Mouse (Mus musculus): ENCODE data around the gene Arhgef39. TPM values are rescaled to one million over a fixed set of nuclear protein-coding genes. Genes with fewer than 3 reads are reported as not detected.

The Arhgef39 gene
- polyA plus RNA-seq, 1 experiment from 2014 or later = 27.0 TPM

DNA sequence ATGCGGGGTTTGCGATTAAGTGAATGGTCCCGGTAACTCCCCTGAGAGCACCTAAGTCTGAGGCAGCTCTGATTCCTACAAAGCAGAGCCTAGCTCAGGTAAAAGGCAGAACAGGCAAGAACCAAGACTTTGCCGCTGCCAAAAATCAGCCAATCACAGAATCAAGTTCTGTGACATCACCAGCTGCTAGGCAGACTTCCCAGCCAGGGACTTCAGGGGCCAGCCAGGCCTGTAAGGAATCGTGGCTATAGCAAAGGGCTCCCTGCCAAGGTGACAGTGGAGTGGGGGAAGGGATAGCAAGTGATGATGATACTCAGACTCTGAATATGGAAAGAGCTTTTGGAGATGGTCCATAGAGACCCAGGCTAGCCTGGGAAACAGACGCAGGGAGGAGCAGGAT is 20.5 kb upstream of the Arhgef39 start:
- Histone ChIP-seq H3K27me3 (replicated peaks) (peaks cover 42% of the 10 kb centered on the region), H3K4me2 (replicated peaks) (peak overlapping the region; percentile 32), H3K27ac (no peak overlapping the region), H3K4me3 (no peak overlapping the region), H3K4me1 (peaks cover 25% of the 10 kb centered on the region), H3K9me3 (no peaks in the 10 kb centered on the region), H3K9ac (no peak overlapping the region), H3K36me3 (no peaks in the 10 kb centered on the region)
- no peak for ATAC-seq (ENCODE audit: low FRiP score, low read depth)
- WGBS = 14% methylated on average over 6 of the region's 6 CpGs

DNA sequence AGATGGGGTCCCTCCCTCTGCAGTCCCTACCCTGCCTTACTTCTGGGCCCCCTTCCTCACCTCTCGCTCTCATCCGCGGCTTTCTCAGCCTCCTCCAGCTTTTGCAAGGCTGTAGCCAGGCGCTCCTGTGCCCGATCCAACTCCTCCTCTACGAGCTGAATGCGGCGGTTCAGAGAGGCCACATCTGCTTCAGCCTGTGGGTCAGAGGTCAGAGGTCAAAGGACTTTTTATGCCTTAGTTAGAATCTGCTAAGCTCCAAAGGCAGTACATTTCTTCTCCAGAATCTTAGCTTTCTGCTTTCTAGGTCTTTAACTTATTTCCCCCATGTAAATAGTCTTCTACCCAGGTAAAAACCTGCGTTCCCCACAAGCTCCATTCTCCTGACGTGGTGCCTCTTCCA is 20.1 kb upstream of the Arhgef39 start:
- no peaks in the 10 kb centered on the region for H3K36me3 ChIP-seq
- no peak overlapping the region for H3K4me3 ChIP-seq
- H3K27ac ChIP-seq = no peak overlapping the region
- ATAC-seq (ENCODE audit: low FRiP score, low read depth) = no peak
- peaks cover 25% of the 10 kb centered on the region for H3K4me1 ChIP-seq
- peak overlapping the region; percentile 32 for H3K4me2 ChIP-seq (replicated peaks)
- H3K9ac ChIP-seq = no peak overlapping the region
- H3K27me3 ChIP-seq (replicated peaks) = peaks cover 38% of the 10 kb centered on the region
- WGBS = 15% methylated on average over 10 of the region's 10 CpGs
- H3K9me3 ChIP-seq = no peaks in the 10 kb centered on the region

DNA sequence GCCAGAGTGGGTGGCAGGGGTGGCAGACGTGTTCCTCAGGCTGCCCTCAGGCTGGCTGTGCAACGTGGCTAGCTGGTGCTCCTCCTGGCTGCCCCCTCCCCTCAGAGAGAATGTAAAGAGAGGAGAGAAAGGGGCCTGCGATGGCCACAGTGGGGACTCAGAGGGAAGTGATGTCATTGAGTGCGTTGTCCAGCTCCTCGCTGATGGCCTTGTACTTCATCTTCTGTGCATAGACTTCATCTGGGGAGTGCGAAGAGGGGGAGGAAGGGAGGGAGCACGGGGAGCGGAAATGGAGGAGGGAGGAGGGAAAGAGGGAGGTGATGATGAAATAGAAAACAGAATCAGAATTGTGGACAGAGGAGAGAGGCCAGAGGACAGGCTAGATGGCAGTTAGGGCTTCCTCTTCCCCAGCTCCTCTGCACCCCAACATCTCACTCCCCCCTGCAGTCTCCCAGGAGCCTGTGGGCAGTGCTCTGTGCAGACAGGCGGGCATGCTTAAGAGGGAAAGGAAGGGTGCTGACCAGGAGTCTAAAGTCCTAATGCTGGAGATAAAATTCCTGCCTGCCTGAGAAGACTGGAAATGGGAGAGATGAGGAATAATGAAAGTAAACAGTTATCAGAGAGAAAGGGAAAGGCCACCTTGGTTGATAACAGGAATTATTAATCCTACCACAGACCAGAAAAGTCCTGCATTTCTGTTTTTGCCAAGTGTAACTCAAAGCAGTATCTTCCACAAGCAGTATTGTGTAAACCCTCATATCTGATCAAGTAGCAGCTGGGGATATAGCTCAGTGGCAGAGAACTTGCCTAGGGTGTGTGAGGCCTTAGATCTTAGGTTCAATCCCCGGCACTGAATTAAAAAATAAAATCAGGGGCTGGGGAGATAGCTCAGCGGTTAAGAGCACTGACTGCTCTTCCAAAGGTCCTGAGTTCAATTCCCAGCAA is 16.5 kb upstream of the Arhgef39 start:
- peaks cover 9% of the 10 kb centered on the region; the same call in 1 of the 2 replicates for H3K27me3 ChIP-seq (replicated peaks)
- 0 out of 2 replicates have a peak, but pooled peaks cover 8% of the 10 kb centered on the region for H3K4me1 ChIP-seq
- H3K4me2 ChIP-seq (replicated peaks) = no peak overlapping the region
- no peak overlapping the region for H3K27ac ChIP-seq
- no peak overlapping the region; the same call in 1 of the 2 replicates for H3K9ac ChIP-seq
- H3K36me3 ChIP-seq = no peaks in the 10 kb centered on the region
- H3K4me3 ChIP-seq = no peak overlapping the region
- H3K9me3 ChIP-seq = no peaks in the 10 kb centered on the region
- 69% methylated on average over 11 of the region's 11 CpGs for WGBS
- no peak for ATAC-seq (ENCODE audit: low FRiP score, low read depth)

DNA sequence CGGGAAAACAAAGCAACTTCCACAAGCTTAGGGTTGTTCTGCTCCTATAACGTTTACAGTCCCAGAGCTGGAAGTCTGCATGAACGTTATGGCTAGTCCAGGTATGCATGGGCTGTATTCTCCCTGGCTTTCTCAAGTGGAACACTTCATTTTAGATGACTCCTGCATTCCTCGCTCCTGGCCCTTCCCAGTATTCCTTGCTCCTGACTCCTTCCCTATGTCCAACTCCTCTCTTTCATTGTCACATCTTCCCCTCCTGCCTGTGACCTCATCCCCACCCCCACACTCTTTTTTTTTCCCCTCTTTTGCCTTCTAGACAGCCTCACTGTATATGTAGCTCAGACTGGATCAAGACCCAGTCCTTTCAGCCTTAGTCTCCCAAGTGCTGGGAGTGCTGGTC is 14.3 kb upstream of the Arhgef39 start:
- ATAC-seq (ENCODE audit: low FRiP score, low read depth) = no peak
- 84% methylated on average over 4 of the region's 4 CpGs for WGBS
- no peak overlapping the region for H3K4me3 ChIP-seq
- peaks cover 9% of the 10 kb centered on the region for H3K4me1 ChIP-seq
- H3K27ac ChIP-seq = no peak overlapping the region
- no peak overlapping the region for H3K9ac ChIP-seq
- no peak overlapping the region for H3K4me2 ChIP-seq (replicated peaks)
- H3K27me3 ChIP-seq (replicated peaks) = peaks cover 10% of the 10 kb centered on the region
- H3K36me3 ChIP-seq = no peaks in the 10 kb centered on the region
- no peaks in the 10 kb centered on the region for H3K9me3 ChIP-seq

DNA sequence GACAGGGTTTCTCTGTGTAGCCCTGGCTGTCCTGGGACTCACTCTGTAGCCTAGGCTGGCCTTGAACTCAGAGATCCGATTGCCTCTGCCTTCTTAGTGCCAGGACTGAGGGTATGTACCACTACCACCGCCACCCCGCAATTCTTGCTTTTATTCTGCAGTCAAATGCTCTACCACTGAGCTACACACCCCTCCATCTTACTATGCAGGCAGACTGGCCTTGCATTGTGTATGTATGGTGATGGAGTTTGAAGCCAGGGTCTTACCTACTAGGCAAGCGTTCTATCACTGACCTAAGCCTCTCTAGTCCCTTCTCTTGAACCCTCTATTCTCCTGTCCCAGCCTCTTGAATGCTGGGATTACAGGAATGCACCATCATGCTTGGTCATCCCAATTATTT is 13.8 kb upstream of the Arhgef39 start:
- peaks cover 11% of the 10 kb centered on the region for H3K4me1 ChIP-seq
- H3K9me3 ChIP-seq = no peaks in the 10 kb centered on the region
- WGBS = 91% methylated on average over 4 of the region's 4 CpGs
- no peak overlapping the region for H3K9ac ChIP-seq
- no peak overlapping the region for H3K4me3 ChIP-seq
- no peaks in the 10 kb centered on the region for H3K36me3 ChIP-seq
- no peak for ATAC-seq (ENCODE audit: low FRiP score, low read depth)
- no peak overlapping the region for H3K27ac ChIP-seq
- H3K4me2 ChIP-seq (replicated peaks) = no peak overlapping the region
- H3K27me3 ChIP-seq (replicated peaks) = peaks cover 15% of the 10 kb centered on the region

DNA sequence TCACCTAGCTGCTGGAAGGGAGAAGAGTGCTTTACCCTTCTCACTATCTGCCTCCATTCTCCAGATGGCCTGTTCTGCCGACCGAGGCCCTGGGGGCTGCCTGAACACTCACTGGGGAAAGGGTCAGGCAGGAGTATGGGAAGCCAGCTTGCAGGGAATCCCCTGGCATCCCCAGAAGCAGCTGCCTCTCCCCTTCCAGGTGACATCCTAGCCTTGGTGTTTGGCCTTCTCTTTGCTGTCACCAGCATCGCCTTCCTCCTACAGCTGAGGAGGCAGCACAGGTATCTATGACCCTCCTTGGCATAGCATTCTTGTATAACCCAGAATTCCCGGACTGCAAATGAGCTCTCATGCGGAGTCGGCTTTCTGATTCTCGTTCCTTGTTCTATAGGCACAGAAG is 13.2 kb upstream of the Arhgef39 start:
- Histone ChIP-seq H3K9ac (no peak overlapping the region), H3K27me3 (replicated peaks) (peaks cover 19% of the 10 kb centered on the region), H3K9me3 (no peaks in the 10 kb centered on the region), H3K27ac (no peak overlapping the region), H3K4me3 (no peak overlapping the region), H3K36me3 (no peaks in the 10 kb centered on the region), H3K4me1 (peaks cover 17% of the 10 kb centered on the region), H3K4me2 (replicated peaks) (no peak overlapping the region)
- ATAC-seq (ENCODE audit: low FRiP score, low read depth) = no peak
- 71% methylated on average over 7 of the region's 7 CpGs for WGBS

DNA sequence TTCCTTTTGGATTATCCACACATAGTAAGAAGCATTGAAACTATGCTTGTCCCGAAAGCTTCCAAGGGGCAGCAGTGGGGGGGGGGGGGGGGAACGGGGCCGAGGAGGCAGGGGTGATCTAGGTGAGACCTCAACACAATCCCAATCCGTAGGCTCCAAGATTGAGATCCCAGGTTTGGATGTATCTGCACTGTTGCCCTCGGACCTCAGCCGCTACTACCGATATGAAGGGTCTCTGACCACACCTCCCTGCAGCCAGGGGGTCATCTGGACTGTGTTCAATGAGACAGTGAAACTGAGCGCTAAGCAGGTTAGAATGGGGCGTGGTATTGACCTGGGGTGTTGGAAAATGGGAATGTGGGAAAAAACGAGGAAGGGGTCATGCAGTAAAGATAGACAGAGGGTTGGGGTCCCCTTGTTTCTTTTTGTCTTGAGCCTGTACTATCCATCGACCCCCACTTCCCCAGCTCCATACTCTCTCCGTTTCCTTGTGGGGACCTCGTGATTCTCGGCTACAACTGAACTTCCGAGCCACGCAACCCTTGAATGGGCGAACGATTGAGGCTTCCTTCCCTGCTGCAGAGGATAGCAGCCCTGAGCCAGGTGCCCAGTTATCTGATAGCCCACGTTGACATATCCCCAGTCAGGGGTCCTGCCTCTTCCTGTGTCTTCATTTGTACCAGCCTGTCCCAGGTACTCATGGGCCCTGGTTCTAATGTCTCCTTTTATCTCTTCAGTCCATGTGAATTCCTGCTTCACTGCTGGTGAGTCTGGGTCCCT is 12.4 kb upstream of the Arhgef39 start:
- no peak for ATAC-seq (ENCODE audit: low FRiP score, low read depth)
- no peaks in the 10 kb centered on the region for H3K36me3 ChIP-seq
- H3K4me2 ChIP-seq (replicated peaks) = no peak overlapping the region
- H3K9me3 ChIP-seq = no peaks in the 10 kb centered on the region
- no peak overlapping the region for H3K9ac ChIP-seq
- 78% methylated on average over 19 of the region's 19 CpGs for WGBS
- peaks cover 26% of the 10 kb centered on the region for H3K27me3 ChIP-seq (replicated peaks)
- H3K27ac ChIP-seq = no peak overlapping the region
- H3K4me1 ChIP-seq = peaks cover 17% of the 10 kb centered on the region
- H3K4me3 ChIP-seq = no peak overlapping the region

DNA sequence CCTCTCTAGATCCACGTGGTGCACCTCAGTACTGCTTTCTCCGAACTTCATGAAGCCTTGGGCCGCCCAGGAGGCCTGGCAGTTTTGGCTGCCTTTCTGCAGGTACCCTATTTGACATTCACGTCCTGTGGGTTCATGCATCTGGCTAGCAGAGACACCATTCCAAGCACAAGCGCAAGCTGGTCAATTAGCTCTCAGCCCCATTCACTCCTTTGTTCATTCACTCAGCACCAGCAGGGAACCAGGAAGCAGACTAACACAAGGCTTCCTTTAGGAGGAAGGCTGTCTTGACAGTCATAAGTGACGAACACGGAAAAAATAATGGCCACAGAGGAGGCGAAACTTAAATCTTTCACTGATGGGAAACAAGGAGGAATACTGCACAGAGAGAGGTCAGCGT is 9.6 kb upstream of the Arhgef39 start:
- Histone ChIP-seq H3K9me3 (no peaks in the 10 kb centered on the region), H3K4me2 (replicated peaks) (peak overlapping the region; percentile 59), H3K4me3 (peak overlapping the region; percentile 23; the same call in 1 of the 2 replicates), H3K27ac (no peak overlapping the region), H3K9ac (no peak overlapping the region), H3K27me3 (replicated peaks) (peaks cover 31% of the 10 kb centered on the region), H3K36me3 (no peaks in the 10 kb centered on the region), H3K4me1 (peaks cover 17% of the 10 kb centered on the region)
- ATAC-seq (ENCODE audit: low FRiP score, low read depth) = no peak
- WGBS = 18% methylated on average over 9 of the region's 9 CpGs

DNA sequence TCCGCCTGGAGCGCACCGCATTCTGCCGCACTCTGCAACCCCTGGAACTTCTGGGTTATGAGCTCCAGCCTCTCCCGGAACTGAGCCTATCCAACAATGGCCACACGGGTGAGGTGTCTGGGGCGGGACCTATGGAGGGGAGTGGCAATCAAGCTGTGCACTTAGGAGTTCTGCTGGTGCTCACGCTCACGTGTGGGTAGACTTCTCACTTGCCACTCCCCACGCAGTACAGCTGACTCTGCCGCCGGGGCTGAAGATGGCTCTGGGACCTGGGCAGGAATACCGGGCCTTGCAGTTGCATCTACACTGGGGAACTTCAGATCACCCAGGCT is 9.1 kb upstream of the Arhgef39 start:
- Histone ChIP-seq H3K4me3 (peak overlapping the region; percentile 23), H3K4me1 (peaks cover 17% of the 10 kb centered on the region), H3K27ac (no peak overlapping the region), H3K27me3 (replicated peaks) (peaks cover 31% of the 10 kb centered on the region), H3K9me3 (no peaks in the 10 kb centered on the region), H3K9ac (peak overlapping the region; percentile 35; the same call in 1 of the 2 replicates), H3K36me3 (no peaks in the 10 kb centered on the region), H3K4me2 (replicated peaks) (peak overlapping the region; percentile 59)
- peak; percentile 37 for ATAC-seq (ENCODE audit: low FRiP score, low read depth)
- WGBS = 10% methylated on average over 13 of the region's 13 CpGs

DNA sequence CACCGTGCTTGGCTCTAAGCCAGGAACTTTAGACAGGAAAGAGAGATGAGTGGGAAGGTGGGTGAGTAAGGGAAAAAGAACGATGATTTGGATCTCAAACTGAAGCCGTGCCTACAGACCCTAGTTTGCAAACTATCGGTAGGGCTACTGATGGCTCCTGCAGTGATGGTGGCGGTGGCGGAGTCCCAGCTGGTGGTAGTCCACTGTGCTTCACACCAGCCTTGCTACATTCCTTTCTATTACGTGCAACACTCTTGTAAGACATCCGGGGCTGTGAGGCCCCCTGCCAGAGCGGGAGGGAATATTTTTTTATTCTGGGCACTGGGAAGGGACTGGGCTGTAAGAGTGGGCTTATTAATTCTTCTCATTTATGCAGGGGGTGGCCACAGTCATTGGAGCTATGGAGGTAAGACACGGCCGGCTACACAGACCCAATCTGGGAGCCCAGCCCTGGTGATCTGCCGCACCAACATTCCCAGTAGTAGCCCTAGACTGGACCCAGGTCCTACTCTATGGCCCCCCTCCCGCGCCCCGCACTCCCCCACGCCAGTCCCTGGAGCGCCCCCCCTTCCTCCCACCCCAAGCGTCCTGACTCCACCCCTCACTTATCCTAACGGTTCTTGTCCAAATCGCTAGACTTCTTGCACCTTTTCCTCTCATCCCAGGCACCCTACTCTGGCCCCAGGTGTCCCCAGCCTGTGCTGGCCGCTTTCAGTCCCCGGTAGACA is 8.6 kb upstream of the Arhgef39 start:
- H3K9me3 ChIP-seq = no peaks in the 10 kb centered on the region
- H3K36me3 ChIP-seq = no peaks in the 10 kb centered on the region
- peak overlapping the region; percentile 35; the same call in 1 of the 2 replicates for H3K9ac ChIP-seq
- H3K4me1 ChIP-seq = peaks cover 17% of the 10 kb centered on the region
- 10% methylated on average over 22 of the region's 22 CpGs for WGBS
- ATAC-seq (ENCODE audit: low FRiP score, low read depth) = no peak; the same call in 1 of the 2 replicates
- no peak overlapping the region for H3K27ac ChIP-seq
- H3K4me3 ChIP-seq = peak overlapping the region; percentile 23
- H3K27me3 ChIP-seq (replicated peaks) = peaks cover 31% of the 10 kb centered on the region
- H3K4me2 ChIP-seq (replicated peaks) = peak overlapping the region; percentile 59

DNA sequence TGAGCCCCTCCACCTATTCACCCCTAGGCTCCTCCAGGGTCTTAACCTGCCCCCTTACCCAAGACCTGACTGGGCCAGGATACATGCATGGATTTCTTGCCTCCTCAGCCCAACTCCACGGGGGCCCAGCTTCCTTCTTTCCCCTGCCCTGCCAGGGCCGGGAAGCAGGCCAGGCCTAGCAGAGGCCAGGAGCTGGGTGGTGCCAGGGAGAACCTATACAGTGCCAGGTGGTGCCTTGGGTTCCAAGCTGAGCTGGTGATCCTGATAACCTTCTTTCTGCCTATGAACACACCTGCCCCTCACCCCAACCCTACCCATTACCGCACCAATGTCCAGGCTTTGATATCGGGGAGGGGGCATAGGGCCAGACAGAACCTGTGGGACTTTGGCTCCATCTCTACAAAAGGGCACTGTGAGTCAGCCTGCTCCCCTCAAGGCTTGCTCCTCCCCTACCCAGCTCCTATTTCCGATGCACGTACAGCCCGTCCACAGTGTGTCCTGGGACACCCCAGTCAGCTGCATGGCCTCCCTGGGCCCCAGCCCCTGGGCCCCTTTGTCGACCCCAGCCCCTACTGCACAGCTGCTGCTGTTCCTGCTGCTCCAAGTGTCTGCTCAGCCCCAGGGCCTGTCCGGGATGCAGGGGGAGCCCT is 7.2 kb upstream of the Arhgef39 start, which contains the start of gene Car9:
TSS of gene Car9 (plus strand) at position 431 of the 650 bp plus-strand sequence.
- 61% methylated on average over 9 of the region's 9 CpGs for WGBS
- no peak within 1 kb of the TSS for H3K9ac ChIP-seq
- H3K27me3 ChIP-seq (replicated peaks) = peaks cover 36% of the 10 kb centered on the region

More for the DNA sequence above, 7.2 kb upstream of the Arhgef39 start, which contains the start of gene Car9:
- H3K9me3 ChIP-seq = no peaks in the 10 kb centered on the region
- H3K36me3 ChIP-seq = no peaks in the 10 kb centered on the region
- peaks cover 17% of the 10 kb centered on the region for H3K4me1 ChIP-seq
- no peak within 1 kb of the TSS for H3K27ac ChIP-seq
- ATAC-seq (ENCODE audit: low FRiP score, low read depth) = no peak
- H3K4me3 ChIP-seq = no peak within 1 kb of the TSS
- H3K4me2 ChIP-seq (replicated peaks) = peak within 1 kb of the TSS; percentile 59
